Mouse (Mus musculus): ENCODE measurements around the gene Ap4m1. TPM values are rescaled to one million over a fixed set of nuclear protein-coding genes. Genes with fewer than 3 reads are reported as not detected.
A peak's percentile ranks its signal among the peaks of the same experiment; 100 is the strongest.
"Not testable (repeated sequence)": the region's sequence is repeated elsewhere in the genome, so short reads cannot be mapped to it uniquely, and the experiment has no call there.

The Ap4m1 gene
- total RNA-seq, 2 experiments from 2014 or later: 33.9 to 34.8 TPM

DNA sequence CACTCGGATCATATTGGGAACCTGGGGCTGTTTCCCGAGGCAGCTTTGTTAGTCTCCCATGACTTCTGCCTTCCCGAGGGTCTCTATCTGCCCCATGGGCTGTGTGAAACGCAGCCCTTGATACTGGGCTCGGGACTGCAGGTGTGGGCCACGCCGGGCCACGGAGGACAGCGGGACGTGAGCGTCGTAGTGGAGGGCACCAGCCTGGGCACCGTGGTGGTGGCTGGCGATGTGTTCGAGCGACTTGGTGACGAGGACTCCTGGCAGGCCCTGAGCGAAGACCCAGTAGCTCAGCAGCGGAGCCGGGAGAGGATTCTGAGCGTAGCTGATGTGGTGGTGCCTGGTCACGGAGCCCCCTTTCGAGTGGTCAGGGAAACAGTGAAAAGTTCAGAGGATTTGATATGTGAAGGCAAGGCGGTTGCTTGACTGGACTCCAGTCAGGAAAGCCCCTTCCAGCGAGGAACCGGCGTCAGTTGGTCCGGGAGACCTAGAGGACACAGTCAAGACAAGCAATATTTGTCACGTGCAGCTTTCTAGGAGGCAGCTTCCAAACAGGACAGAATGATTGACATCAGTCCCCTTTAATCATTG is 23.0 kb downstream of the Ap4m1 start:
- peak; percentile 31 for ATAC-seq (replicated peaks; ENCODE audit: poor library complexity, severe bottlenecking)

- peak; percentile 69 for ATAC-seq (replicated peaks; ENCODE audit: poor library complexity, severe bottlenecking)
These were observed 23.7 kb downstream of the Ap4m1 start for GRCm38 (mm10) chr5:138195463-138195862.

DNA sequence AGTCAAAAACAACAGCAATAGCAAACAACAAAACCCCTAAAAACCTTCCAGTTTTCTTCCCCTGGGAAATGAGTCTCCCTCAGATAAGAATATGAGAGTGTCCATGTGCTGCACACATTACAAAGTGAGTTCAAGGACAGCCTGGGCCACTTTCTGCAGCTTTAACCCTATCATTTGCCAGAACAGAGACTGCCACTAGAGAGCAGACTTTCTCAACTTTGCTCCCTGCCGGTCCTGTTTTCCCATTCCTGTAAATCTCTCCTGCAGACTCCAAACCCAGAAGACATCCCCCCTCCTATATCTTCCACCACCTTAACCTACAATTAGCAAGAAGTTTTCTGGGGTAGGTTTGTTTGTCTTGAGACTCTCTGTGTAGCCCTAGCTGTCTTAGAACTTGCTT is 27.8 kb downstream of the Ap4m1 start:
- ATAC-seq (replicated peaks; ENCODE audit: poor library complexity, severe bottlenecking): no peak

DNA sequence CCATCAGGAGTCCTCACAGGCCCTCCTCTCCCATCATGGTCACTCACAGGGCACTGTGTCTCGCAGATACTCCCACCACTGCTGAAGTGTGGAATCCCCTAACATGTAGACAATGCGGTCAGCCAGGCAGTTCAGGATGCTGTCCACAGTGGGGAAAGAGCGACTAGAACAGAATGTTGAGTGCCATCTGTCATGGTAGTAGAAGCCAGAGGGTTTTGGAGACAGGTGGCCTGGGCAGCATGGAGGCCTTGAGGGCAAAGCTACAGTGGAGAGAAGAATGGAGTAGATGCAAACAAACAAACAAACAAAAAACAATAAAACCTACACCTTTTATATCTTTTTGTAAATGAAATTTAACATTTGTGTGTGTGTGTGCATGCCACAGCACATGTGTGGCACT is 30.3 kb downstream of the Ap4m1 start:
- no peak for ATAC-seq (replicated peaks; ENCODE audit: poor library complexity, severe bottlenecking)

DNA sequence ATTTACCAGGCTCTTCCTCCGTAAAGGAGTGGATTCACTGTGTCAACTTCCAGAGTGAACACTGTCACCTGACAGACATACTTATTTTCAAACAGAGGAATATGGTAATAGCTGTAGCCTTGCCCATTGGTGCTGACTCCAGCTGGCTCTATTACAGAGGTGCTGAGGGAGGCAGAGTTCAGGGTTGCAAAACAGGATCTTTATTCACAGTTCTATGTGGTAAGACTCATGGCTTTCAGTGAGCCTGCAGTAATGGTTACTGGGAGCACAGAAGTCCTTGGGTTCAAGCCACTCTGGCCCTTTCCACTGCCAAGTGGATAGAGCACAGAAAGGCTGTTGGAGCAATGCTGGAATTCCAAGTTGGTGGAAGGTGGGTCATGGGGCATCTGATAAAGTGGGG is 35.5 kb downstream of the Ap4m1 start:
- ATAC-seq (replicated peaks; ENCODE audit: poor library complexity, severe bottlenecking): peak; percentile 59

- ATAC-seq (replicated peaks; ENCODE audit: poor library complexity, severe bottlenecking): no peak
These were observed 36.1 kb downstream of the Ap4m1 start for GRCm38 (mm10) chr5:138207873-138208272.

DNA sequence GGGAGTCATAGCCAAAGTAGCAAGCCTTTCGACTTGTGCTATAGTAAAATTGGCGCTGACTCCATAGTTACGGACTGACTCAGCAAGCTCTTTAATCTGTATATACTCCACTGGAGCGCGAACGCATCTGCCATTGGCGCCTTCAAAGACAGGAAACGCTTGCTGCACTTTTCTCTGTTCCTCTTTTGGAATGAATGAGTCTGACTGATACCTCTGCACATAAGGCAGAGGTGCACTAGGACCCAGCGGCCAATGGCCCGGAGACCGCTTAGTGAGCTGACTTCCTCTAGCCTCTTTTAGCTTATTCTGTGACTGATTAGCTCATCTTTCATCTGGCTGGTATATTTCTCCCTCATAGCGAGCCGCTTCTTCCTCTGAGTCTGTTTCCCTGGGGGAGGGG is 44.8 kb downstream of the Ap4m1 start:
- not testable (repeated sequence) for ATAC-seq (replicated peaks; ENCODE audit: poor library complexity, severe bottlenecking)

DNA sequence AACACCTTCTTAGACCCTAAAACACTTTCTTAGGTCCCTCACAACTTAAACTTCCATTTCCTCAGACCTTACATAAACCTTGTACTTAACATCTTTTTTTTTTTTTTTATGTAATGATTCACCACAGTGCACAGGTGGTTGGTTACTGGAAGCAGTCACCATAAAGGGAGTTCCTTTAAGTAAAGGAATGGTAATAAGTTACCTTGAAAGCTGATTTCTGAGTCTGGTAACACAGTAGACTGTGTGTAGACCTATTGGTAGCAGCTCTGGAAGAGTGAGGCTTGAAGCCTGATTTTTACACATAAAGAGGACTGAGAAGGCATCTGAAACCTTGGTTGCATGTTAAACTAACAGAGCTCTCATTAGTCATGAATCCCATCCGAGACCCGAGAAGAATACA is 48.1 kb downstream of the Ap4m1 start:
- ATAC-seq (replicated peaks; ENCODE audit: poor library complexity, severe bottlenecking): no peak

- ATAC-seq (replicated peaks; ENCODE audit: poor library complexity, severe bottlenecking): peak; percentile 83
These were observed 50.3 kb downstream of the Ap4m1 start for GRCm38 (mm10) chr5:138222111-138222510.

DNA sequence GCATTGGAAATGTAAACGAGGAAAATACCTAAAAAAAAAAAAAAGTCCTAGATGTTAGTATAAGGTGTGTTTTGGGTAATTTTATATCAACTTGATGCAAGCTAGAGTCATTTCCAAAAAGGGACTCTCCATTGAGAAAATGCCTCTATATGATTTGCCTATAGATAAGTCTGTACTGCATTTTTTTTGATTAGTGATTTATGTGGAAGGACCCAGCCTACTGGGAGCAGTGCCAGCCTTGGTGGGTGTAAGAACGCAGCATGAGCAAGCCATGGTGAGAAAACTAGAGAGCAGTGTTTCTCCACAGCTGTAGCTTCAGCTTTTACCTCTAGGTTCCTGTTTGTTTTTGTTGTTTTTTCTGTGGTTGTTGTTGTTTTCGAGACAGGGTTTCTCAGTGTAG is 51.5 kb downstream of the Ap4m1 start:
- ATAC-seq (replicated peaks; ENCODE audit: poor library complexity, severe bottlenecking): no peak

DNA sequence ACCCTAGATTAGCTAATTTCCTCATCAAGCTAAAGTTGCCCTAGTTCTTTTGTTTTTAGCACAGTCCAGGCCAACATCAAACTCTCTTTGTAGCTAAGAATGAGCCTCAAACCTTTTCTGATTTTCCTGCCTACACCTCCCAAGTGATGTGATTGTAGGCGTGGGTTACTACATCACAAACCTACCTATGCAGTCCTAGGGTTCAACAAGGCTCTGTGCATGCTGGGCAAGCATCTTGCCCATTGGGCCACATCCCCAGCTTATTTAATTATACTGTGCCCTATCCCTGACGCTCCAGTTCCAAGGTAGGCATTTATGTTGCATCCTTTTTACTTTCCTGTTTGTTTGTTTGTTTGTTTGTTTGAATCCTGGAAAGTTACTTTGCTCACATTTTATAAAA is 53.9 kb downstream of the Ap4m1 start, which contains the start of gene Nxpe5:
Gene Nxpe5, plus strand, starts transcription at position 199 of the 400 bp plus-strand sequence.
- ATAC-seq (replicated peaks; ENCODE audit: poor library complexity, severe bottlenecking): no peak

GRCm38 (mm10) chr5:138226491-138226890 is 54.7 kb downstream of the Ap4m1 start:
- ATAC-seq (replicated peaks; ENCODE audit: poor library complexity, severe bottlenecking): no peak

GRCm38 (mm10) chr5:138227367-138227766 is 55.6 kb downstream of the Ap4m1 start:
- ATAC-seq (replicated peaks; ENCODE audit: poor library complexity, severe bottlenecking): peak; percentile 93

DNA sequence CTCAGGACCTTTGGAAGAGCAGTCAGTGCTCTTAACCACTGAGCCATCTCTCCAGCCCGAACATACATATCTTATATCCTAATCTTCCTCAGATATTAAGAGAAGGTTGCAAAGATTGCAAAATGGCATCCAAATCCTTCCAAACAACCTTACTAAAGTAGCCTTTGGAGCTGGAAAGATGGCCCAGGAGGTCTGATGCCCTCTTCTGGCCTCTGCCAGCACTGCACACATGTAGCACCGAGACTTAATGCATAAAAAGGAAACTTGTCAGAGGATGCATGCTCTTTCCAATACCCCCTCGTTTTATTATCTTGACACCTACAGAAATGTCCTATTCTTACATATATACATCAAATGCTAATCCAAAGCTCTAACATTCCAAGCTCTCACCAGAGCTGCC is 56.2 kb downstream of the Ap4m1 start:
- peak; percentile 28 for ATAC-seq (replicated peaks; ENCODE audit: poor library complexity, severe bottlenecking)

DNA sequence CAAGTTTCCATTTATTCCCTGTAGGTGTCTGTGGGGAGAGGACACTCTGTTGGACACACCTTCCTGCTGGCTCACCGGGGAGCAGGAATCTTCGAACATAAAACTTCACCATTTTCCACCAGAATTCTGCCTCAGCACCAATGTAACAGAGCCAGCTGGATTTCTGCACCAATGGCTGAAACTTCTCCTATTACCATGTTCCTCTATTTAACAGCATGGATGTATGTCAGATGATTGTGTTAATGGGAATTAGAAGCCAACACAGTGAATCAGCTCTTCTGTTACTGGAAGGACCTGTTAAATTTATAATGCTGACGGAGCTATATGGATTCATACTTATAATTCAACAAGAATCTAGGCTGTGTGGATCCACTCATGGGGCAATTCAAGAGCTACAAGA is 57.7 kb downstream of the Ap4m1 start:
- peak; percentile 44 for ATAC-seq (replicated peaks; ENCODE audit: poor library complexity, severe bottlenecking)

Other genes starting within 250 kb of the Ap4m1 start
- not detected in 2 replicates for gene Gjc3, start 208.9 kb upstream of the Ap4m1 start, total RNA-seq (2014; fragmentation: Nextera tagmentation)
- not detected in 2 replicates for gene Gjc3, start 208.9 kb upstream of the Ap4m1 start, total RNA-seq (2017)
- gene Azgp1, start 190.5 kb upstream of the Ap4m1 start, total RNA-seq (2014; fragmentation: Nextera tagmentation): not detected in 2 replicates
- gene Azgp1, start 190.5 kb upstream of the Ap4m1 start, total RNA-seq (2017): not detected in 2 replicates
- gene Smok3a, start 150.7 kb upstream of the Ap4m1 start, total RNA-seq (2014; fragmentation: Nextera tagmentation): not detected in 2 replicates
- not detected in 2 replicates for gene Smok3a, start 150.7 kb upstream of the Ap4m1 start, total RNA-seq (2017)
- not detected in 2 replicates for gene Smok3b, start 150.6 kb upstream of the Ap4m1 start, total RNA-seq (2014; fragmentation: Nextera tagmentation)
- not detected in 2 replicates for gene Smok3b, start 150.6 kb upstream of the Ap4m1 start, total RNA-seq (2017)
- not detected in 2 replicates for gene Smok3c, start 118.8 kb upstream of the Ap4m1 start, total RNA-seq (2014; fragmentation: Nextera tagmentation)
- gene Smok3c, start 118.8 kb upstream of the Ap4m1 start, total RNA-seq (2017): not detected in 2 replicates
- gene Zkscan1, start 86.9 kb upstream of the Ap4m1 start, total RNA-seq (2014; fragmentation: Nextera tagmentation): 21.5 and 26.8 TPM in 2 replicates
- 19.2 and 25.8 TPM in 2 replicates for gene Zkscan1, start 86.9 kb upstream of the Ap4m1 start, total RNA-seq (2017)
- gene Zscan21, start 55.1 kb upstream of the Ap4m1 start, total RNA-seq (2014; fragmentation: Nextera tagmentation): 10.9 and 16.6 TPM in 2 replicates
- gene Zscan21, start 55.1 kb upstream of the Ap4m1 start, total RNA-seq (2017): 10.9 and 14.8 TPM in 2 replicates
- gene Zfp113, start 16.3 kb upstream of the Ap4m1 start, total RNA-seq (2014; fragmentation: Nextera tagmentation): 7.9 and 11.2 TPM in 2 replicates
- gene Zfp113, start 16.3 kb upstream of the Ap4m1 start, total RNA-seq (2017): 5.8 and 6.0 TPM in 2 replicates
- gene Cops6, start 10.9 kb upstream of the Ap4m1 start, total RNA-seq (2014; fragmentation: Nextera tagmentation): 94.6 and 117 TPM in 2 replicates
- 39.6 and 41.6 TPM in 2 replicates for gene Cops6, start 10.9 kb upstream of the Ap4m1 start, total RNA-seq (2017)
- gene Mcm7, start 420 bp downstream of the Ap4m1 start, total RNA-seq (2014; fragmentation: Nextera tagmentation): 291 and 311 TPM in 2 replicates
- gene Mcm7, start 420 bp downstream of the Ap4m1 start, total RNA-seq (2017): 490 and 580 TPM in 2 replicates
- gene Taf6, start 15.4 kb downstream of the Ap4m1 start, total RNA-seq (2014; fragmentation: Nextera tagmentation): 30.1 and 46.9 TPM in 2 replicates
- gene Taf6, start 15.4 kb downstream of the Ap4m1 start, total RNA-seq (2017): 46.2 and 49.0 TPM in 2 replicates
- gene Cnpy4, start 15.5 kb downstream of the Ap4m1 start, total RNA-seq (2014; fragmentation: Nextera tagmentation): 26.5 and 36.2 TPM in 2 replicates
- 50.9 and 52.5 TPM in 2 replicates for gene Cnpy4, start 15.5 kb downstream of the Ap4m1 start, total RNA-seq (2017)
- 7.8 and 10.6 TPM in 2 replicates for gene Mblac1, start 22.3 kb downstream of the Ap4m1 start, total RNA-seq (2014; fragmentation: Nextera tagmentation)
- 8.8 and 12.4 TPM in 2 replicates for gene Mblac1, start 22.3 kb downstream of the Ap4m1 start, total RNA-seq (2017)
- 2.3 and 4.3 TPM in 2 replicates for gene Nxpe5, start 53.9 kb downstream of the Ap4m1 start, total RNA-seq (2014; fragmentation: Nextera tagmentation)
- 1.8 and 2.8 TPM in 2 replicates for gene Nxpe5, start 53.9 kb downstream of the Ap4m1 start, total RNA-seq (2017)
- 132 and 143 TPM in 2 replicates for gene Lamtor4, start 83.5 kb downstream of the Ap4m1 start, total RNA-seq (2014; fragmentation: Nextera tagmentation)
- gene Lamtor4, start 83.5 kb downstream of the Ap4m1 start, total RNA-seq (2017): 80.9 and 86.9 TPM in 2 replicates
- 66.1 and 68.2 TPM in 2 replicates for gene BC037034, start 92.0 kb downstream of the Ap4m1 start, total RNA-seq (2014; fragmentation: Nextera tagmentation)
- gene BC037034, start 92.0 kb downstream of the Ap4m1 start, total RNA-seq (2017): 37.8 and 50.5 TPM in 2 replicates
- gene Gal3st4, start 100.8 kb downstream of the Ap4m1 start, total RNA-seq (2014; fragmentation: Nextera tagmentation): not detected in 2 replicates
- gene Gal3st4, start 100.8 kb downstream of the Ap4m1 start, total RNA-seq (2017): 1.5 TPM in 1 of 2 replicates, not detected in the other
- not detected in 2 replicates for gene Gm43720, start 108.0 kb downstream of the Ap4m1 start, total RNA-seq (2014; fragmentation: Nextera tagmentation)
- 0.05 TPM in 1 of 2 replicates, not detected in the other for gene Gm43720, start 108.0 kb downstream of the Ap4m1 start, total RNA-seq (2017)
- 4.2 and 7.9 TPM in 2 replicates for gene Gpc2, start 108.0 kb downstream of the Ap4m1 start, total RNA-seq (2014; fragmentation: Nextera tagmentation)
- gene Gpc2, start 108.0 kb downstream of the Ap4m1 start, total RNA-seq (2017): 2.9 and 3.9 TPM in 2 replicates
- 11.7 and 19.4 TPM in 2 replicates for gene Stag3, start 108.2 kb downstream of the Ap4m1 start, total RNA-seq (2014; fragmentation: Nextera tagmentation)
- gene Stag3, start 108.2 kb downstream of the Ap4m1 start, total RNA-seq (2017): 7.6 and 17.4 TPM in 2 replicates
- gene Pvrig, start 170.0 kb downstream of the Ap4m1 start, total RNA-seq (2014; fragmentation: Nextera tagmentation): not detected in 2 replicates
- not detected in 2 replicates for gene Pvrig, start 170.0 kb downstream of the Ap4m1 start, total RNA-seq (2017)

Data from granulocyte monocyte progenitor cell, adult 5-6 weeks (primary cell).